18 mouse cellular contexts compared by ENCODE assay signal in the genomic region with DNA sequence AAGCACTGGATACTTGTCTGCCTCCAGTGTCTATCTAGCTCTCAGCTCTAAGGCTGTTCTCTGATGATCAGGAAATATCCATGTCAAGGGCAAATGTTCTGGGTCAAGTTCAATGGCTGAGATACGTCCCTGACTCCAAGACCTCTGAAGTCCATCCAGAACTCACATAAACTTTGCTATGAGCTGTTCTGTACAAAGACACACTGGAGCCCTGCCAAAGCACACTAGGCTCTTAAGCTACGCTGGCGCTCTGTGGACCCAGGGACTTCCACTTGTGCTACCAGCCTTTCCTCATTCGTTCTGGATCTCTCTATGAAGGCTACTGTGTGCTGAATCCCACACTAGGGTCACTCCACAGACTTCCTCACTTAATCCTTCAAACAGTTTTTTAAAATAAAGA. TPM values are rescaled to one million over a fixed set of nuclear protein-coding genes. Genes with fewer than 3 reads are reported as not detected.
DNase-seq lines count a peak whose midpoint lies in the region; ATAC-seq and TF ChIP-seq lines count a peak whose summit lies in the region.
"Had no signal": no experiment of that assay in that cellular context is flagged by ENCODE, and none has a peak within 500 bp of the region (broad histone marks: within the 10 kb centered on the region; RNA-seq: fewer than 3 reads in every experiment).

No protein-coding gene starts in this region.

- no peak overlapping the region for H3K9ac ChIP-seq in heart, embryonic 12.5 days
- H3K9ac ChIP-seq in lung, embryonic 14.5 days, result no peak overlapping the region
- H3K9ac ChIP-seq: forebrain, postnatal 0 days had no signal

- H3K36me3 ChIP-seq in heart, embryonic 12.5 days, result no peaks in the 10 kb centered on the region
- no peaks in the 10 kb centered on the region for H3K36me3 ChIP-seq in lung, embryonic 14.5 days (ENCODE audit: insufficient read depth)

- ATAC-seq in heart, embryonic 12.5 days (ENCODE audit: insufficient number of reproducible peaks, low FRiP score), result no peak
- ATAC-seq in lung, embryonic 14.5 days (ENCODE audit: insufficient read depth), result no peak; the same call in 1 of the 2 replicates
- ATAC-seq: forebrain, postnatal 0 days had no signal

- 0 out of 2 replicates have a peak, but pooled peaks cover 6% of the 10 kb centered on the region for H3K4me1 ChIP-seq in heart, embryonic 12.5 days (replicated peaks)
- H3K4me1 ChIP-seq in lung, embryonic 14.5 days (ENCODE audit: insufficient read depth), result 0 out of 2 replicates have a peak, but pooled peaks cover 4% of the 10 kb centered on the region

- H3K27me3 ChIP-seq in heart, embryonic 12.5 days (replicated peaks), result 0 out of 2 replicates have a peak, but pooled peaks cover 3% of the 10 kb centered on the region
- no peaks in the 10 kb centered on the region for H3K27me3 ChIP-seq in lung, embryonic 14.5 days (ENCODE audit: insufficient read depth, low read length)

- no peak overlapping the region for H3K27ac ChIP-seq in heart, embryonic 12.5 days (ENCODE audit: poor library complexity, severe bottlenecking)
- H3K27ac ChIP-seq in lung, embryonic 14.5 days (ENCODE audit: low read depth), result no peak overlapping the region

- no peaks in the 10 kb centered on the region for H3K9me3 ChIP-seq in heart, embryonic 12.5 days (replicated peaks)
- H3K9me3 ChIP-seq in lung, embryonic 14.5 days (ENCODE audit: low read depth, low read length), result no peaks in the 10 kb centered on the region

- DNase-seq in heart, postnatal 4 days, result peak; percentile 37
- peak; percentile 36 for DNase-seq in urinary bladder, postnatal 14 days (ENCODE audit: low spot score)
- no peak for DNase-seq in urinary bladder, adult 2 months (ENCODE audit: low spot score)
- DNase-seq in lung, embryonic 14.5 days, result peak; percentile 74
- DNase-seq in testis, postnatal 14 days (ENCODE audit: low spot score), result peak; percentile 24
- DNase-seq in cerebellum, adult 11 months, result no peak
- no peak for DNase-seq in T-cell, adult 2 months (ENCODE audit: low spot score)
- DNase-seq: forebrain, postnatal 0 days; gastrocnemius, postnatal 14 days; layer of hippocampus, adult 9-11 months; right cerebral cortex, postnatal 25 days; thymus, postnatal 36 days had no signal

- no peak overlapping the region for H3K4me2 ChIP-seq in heart, embryonic 12.5 days
- H3K4me2 ChIP-seq in lung, embryonic 14.5 days, result no peak overlapping the region

- WGBS in heart, embryonic 12.5 days, result 59% methylated on average over 4 of the region's 4 CpGs
- WGBS in lung, embryonic 14.5 days, result 32% methylated on average over 4 of the region's 4 CpGs

- TF ChIP-seq CTCF in lung, embryonic 14.5 days (IDR thresholded peaks at IDR 0.05; ENCODE audit: low read depth), result no peak

- no peak overlapping the region for H3K4me3 ChIP-seq in heart, embryonic 12.5 days
- no peak overlapping the region for H3K4me3 ChIP-seq in lung, embryonic 14.5 days (ENCODE audit: low read depth, low read length)

RNA-seq across cellular contexts. Expression of gene Pon1, which starts 4.2 kb away (rescaled TPM):
- total RNA-seq in heart, postnatal 4 days (2021), result not detected
- polyA plus RNA-seq in heart, embryonic 12.5 days (2016; fragmentation: Nextera tagmentation; extraction: Ambion mirVana), result not detected in 2 replicates
- polyA plus RNA-seq in urinary bladder, adult 2 months (2012; rRNA removed), result 0.60 and 1.1 TPM in 2 replicates
- 0.15 TPM in 1 of 2 replicates, not detected in the other for polyA plus RNA-seq in lung, embryonic 14.5 days (2014; fragmentation: Nextera tagmentation; extraction: Ambion mirVana)
- total RNA-seq: gastrocnemius, postnatal 14 days; megakaryocyte-erythroid progenitor cell, adult 5-6 weeks; MEL had no signal
- polyA plus RNA-seq: C2C12; intestine, embryonic 14.5 days; limb, embryonic 11.5 days had no signal

Comparison
In these comparisons a context has a peak if more than half of its experiments do, and no peak if none do; other contexts are left out.
1. DNase-seq: peak in heart, postnatal 4 days (single experiment), urinary bladder, postnatal 14 days (single experiment), lung, embryonic 14.5 days (single experiment) and testis, postnatal 14 days (single experiment); none in urinary bladder, adult 2 months (single experiment), cerebellum, adult 11 months (single experiment) and T-cell, adult 2 months (single experiment).